Mouse (Mus musculus) ES-Bruce4 (cell line): Measurements from ENCODE around the gene Pfkfb3.

ENCODE experiments used
- CTCF ChIP-seq: IDR thresholded peaks from one replicate; pipeline ENCODE4 v1.8.1; 2011; ENCODE audit warnings: low read depth, low read length
- POLR2A ChIP-seq: IDR thresholded peaks from one replicate; pipeline ENCODE4 v1.8.1; 2011; ENCODE audit warnings: low read length; ENCODE audit not compliant: insufficient read depth

GRCm38 (mm10) chr2:11552297-11552821, 1.5 kb downstream of the Pfkfb3 start:
- TF ChIP-seq POLR2A (no peak), CTCF (no peak)
